Mouse (Mus musculus): Measurements from ENCODE around the gene Ptger1. TPM values are rescaled to one million over a fixed set of nuclear protein-coding genes. Genes with fewer than 3 reads are reported as not detected.
A peak's percentile ranks its signal among the peaks of the same experiment; 100 is the strongest.

Ptger1 gene
- polyA plus RNA-seq, 1 experiment from 2014 or later: 0.38 TPM

DNA sequence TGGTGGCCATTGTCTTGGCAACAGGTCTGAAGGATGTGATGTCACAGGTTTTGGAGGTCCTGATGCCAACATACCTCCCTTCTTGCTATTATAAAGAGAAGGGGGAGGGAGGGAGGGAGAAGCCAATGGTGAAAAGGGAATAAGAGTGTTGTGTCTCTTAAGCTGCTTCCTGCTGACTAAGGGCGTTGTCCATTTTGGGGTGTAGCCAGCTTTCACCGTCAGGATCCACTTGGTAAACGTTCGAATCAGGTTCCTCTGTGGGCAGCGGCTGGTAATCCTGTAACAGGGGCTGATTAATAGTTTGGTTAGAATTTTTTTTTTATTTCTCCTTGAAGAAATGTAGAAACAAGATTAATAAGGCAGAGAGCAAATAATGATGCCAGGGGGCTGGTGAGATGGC, 26.8 kb upstream of the Ptger1 start:
- no peak overlapping the region for H3K4me3 ChIP-seq
- H3K27me3 ChIP-seq (ENCODE audit: low read depth, poor library complexity, severe bottlenecking): no peaks in the 10 kb centered on the region
- no peaks in the 10 kb centered on the region for H3K36me3 ChIP-seq
- WGBS: 80% methylated on average over 5 of the region's 5 CpGs
- H3K4me1 ChIP-seq: no peaks in the 10 kb centered on the region
- DNase-seq (ENCODE audit: low spot score): no peak
- no peak overlapping the region for H3K27ac ChIP-seq (replicated peaks)
- H3K9me3 ChIP-seq (replicated peaks): peaks cover 7% of the 10 kb centered on the region; the same call in 1 of the 2 replicates

- DNase-seq (ENCODE audit: low spot score): no peak
- Histone ChIP-seq H3K4me1 (peaks cover 7% of the 10 kb centered on the region), H3K36me3 (no peaks in the 10 kb centered on the region), H3K27ac (replicated peaks) (no peak overlapping the region), H3K27me3 (ENCODE audit: low read depth, poor library complexity, severe bottlenecking) (no peaks in the 10 kb centered on the region), H3K4me3 (no peak overlapping the region), H3K9me3 (replicated peaks) (peaks cover 5% of the 10 kb centered on the region; the same call in 1 of the 2 replicates)
- 97% methylated on average over 11 of the region's 11 CpGs for WGBS
Measured at GRCm38 (mm10) chr8:83647511-83647910, 19.0 kb upstream of the Ptger1 start.

GRCm38 (mm10) chr8:83648031-83648430, 18.4 kb upstream of the Ptger1 start:
- H3K4me1 ChIP-seq: peaks cover 9% of the 10 kb centered on the region
- no peak overlapping the region for H3K4me3 ChIP-seq
- no peaks in the 10 kb centered on the region for H3K27me3 ChIP-seq (ENCODE audit: low read depth, poor library complexity, severe bottlenecking)
- no peak overlapping the region for H3K27ac ChIP-seq (replicated peaks)
- H3K9me3 ChIP-seq (replicated peaks): peaks cover 5% of the 10 kb centered on the region; the same call in 1 of the 2 replicates
- no peak for DNase-seq (ENCODE audit: low spot score)
- H3K36me3 ChIP-seq: no peaks in the 10 kb centered on the region
- 90% methylated on average over 4 of the region's 4 CpGs for WGBS

DNA sequence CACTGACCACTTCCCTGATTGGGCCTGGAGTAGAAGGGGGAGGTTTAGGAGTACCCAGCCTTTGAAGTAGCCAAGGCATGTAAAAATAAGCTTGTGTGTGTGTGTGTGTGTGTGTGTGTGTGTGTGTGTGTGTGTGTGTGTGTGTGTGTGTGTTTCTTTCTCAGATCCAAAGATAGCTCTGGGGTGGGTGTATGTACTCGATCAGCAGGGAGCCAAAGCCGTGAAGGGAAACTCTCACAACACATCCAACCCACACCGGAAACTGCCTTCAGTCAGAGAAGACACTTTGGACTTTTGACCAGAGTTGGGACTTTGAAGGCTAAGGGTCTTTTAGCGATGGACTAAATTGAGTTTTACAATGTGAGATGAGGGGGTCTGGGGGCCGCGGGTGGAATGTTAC, 16.8 kb upstream of the Ptger1 start:
- H3K9me3 ChIP-seq (replicated peaks): peaks cover 5% of the 10 kb centered on the region; the same call in 1 of the 2 replicates
- no peak overlapping the region for H3K27ac ChIP-seq (replicated peaks)
- no peak overlapping the region for H3K4me3 ChIP-seq
- WGBS: 95% methylated on average over 6 of the region's 6 CpGs
- H3K36me3 ChIP-seq: peaks cover 3% of the 10 kb centered on the region; the same call in 1 of the 2 replicates
- no peak for DNase-seq (ENCODE audit: low spot score)
- no peaks in the 10 kb centered on the region for H3K27me3 ChIP-seq (ENCODE audit: low read depth, poor library complexity, severe bottlenecking)
- H3K4me1 ChIP-seq: peaks cover 20% of the 10 kb centered on the region

DNA sequence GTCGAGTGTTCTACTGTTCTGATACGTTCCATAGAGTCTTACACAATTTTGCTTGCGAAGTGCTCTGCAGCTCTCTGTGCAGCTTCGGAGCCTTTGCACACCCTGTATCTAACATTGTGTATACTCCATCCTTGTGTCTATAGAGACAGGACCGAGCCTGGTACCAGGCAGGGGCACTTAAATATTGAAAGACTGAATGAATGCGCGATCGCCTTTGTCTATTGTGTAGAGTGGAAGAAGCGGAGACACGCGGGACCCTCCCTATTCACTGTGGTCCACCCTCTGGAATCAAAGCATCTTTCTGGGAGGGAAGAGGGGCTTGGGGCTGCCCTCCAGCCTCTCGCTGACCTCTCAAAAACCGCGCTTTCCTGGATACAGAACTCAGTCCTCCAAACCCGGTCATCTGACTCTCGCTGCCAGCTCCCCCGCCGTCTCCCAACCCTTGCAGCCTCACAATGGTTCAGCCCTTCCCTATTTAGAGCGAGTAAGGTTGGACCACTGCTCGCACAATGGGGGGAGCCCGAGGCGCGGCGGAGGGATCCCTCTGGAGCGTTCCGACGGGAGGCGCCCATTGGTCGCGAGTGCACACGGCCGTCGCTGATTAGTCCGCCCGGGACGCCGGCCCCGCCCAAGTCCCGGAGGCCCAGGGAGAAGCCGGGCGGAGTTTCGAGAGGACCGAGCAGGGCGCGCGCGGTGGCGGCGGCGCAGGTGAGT, 14.3 kb upstream of the Ptger1 start, which contains the start of gene Gipc1:
Gene Gipc1, plus strand, starts transcription at position 648 of the 714 bp plus-strand sequence.
- Histone ChIP-seq H3K4me3 (peak within 1 kb of the TSS; percentile 89), H3K4me1 (peaks cover 25% of the 10 kb centered on the region), H3K27me3 (ENCODE audit: low read depth, poor library complexity, severe bottlenecking) (no peaks in the 10 kb centered on the region), H3K36me3 (peaks cover 28% of the 10 kb centered on the region), H3K27ac (replicated peaks) (peak within 1 kb of the TSS; percentile 94), H3K9me3 (replicated peaks) (peaks cover 5% of the 10 kb centered on the region; the same call in 1 of the 2 replicates)
- WGBS: 5% methylated on average over 50 of the region's 50 CpGs
- peak; percentile 98 for DNase-seq (ENCODE audit: low spot score)

DNA sequence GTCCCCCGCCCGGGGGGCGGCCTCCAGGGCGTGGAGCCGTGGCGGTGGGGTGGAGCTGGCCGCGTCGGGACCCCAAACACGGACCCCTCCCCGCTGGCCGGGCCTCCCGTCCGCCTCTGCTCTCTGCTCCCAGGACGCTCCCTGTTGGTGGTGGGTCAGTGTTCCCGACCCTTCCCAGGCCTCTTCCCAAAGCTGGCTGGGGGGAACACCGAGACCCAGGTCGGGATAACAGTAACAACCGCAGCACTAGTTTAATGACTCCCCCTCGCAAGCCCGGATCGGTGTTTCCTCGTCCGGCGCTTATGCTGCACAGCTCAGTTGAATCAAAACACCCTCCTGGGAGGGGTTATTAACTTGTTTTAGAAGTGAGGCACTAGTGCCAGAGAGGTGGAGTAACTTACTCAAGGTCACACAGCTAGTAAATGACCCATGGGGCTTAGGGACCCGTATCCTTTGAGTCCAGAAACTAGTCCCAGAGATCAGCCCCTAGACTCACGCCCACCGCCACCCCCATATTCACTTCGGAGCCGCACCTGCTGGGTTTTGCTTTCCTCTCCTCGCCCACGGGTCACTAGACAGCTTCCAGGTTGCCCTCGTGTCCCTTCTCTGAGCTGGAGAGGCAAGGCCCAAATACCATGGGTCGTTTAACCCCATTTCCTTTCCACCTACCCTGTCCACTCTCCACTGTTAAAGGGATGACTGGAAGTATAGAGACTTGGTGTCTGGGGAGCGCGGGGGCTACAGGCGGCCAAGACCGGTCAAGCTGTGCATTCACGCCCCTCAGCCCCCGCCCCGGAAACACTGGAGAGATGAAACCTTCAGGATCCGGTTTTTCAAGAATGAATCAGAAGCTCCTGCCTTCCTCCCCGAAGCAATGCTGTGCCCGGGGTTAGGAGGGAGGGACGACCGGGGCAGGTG, 13.5 kb upstream of the Ptger1 start:
- peaks cover 25% of the 10 kb centered on the region for H3K4me1 ChIP-seq
- H3K27ac ChIP-seq (replicated peaks): peak overlapping the region; percentile 94
- peak overlapping the region; percentile 89 for H3K4me3 ChIP-seq
- DNase-seq (ENCODE audit: low spot score): no peak
- whole genome bisulfite sequencing: 2% methylated on average over 46 of the region's 46 CpGs
- no peaks in the 10 kb centered on the region for H3K27me3 ChIP-seq (ENCODE audit: low read depth, poor library complexity, severe bottlenecking)
- H3K9me3 ChIP-seq (replicated peaks): peaks cover 5% of the 10 kb centered on the region; the same call in 1 of the 2 replicates
- H3K36me3 ChIP-seq: peaks cover 36% of the 10 kb centered on the region

DNA sequence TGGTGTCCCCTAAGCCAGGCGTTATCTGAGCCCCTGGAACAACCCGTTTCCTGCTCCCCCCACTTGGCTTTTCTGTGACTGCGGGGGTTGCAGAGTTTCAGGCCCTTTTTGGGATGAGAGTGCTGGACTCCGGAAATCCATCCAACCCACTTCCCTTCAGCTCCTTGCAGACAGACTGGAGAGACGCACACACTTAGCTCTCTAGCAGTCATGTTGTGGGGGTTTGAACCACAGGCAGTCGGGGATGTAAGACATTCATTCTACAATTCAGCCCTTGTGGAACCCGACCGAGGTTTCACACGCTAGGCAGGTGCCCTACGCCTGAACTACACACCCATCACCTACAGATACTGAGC, 12.8 kb upstream of the Ptger1 start:
- WGBS: 55% methylated on average over 10 of the region's 10 CpGs
- Histone ChIP-seq H3K27me3 (ENCODE audit: low read depth, poor library complexity, severe bottlenecking) (no peaks in the 10 kb centered on the region), H3K9me3 (replicated peaks) (peaks cover 5% of the 10 kb centered on the region; the same call in 1 of the 2 replicates), H3K27ac (replicated peaks) (peak overlapping the region; percentile 94), H3K4me1 (peaks cover 25% of the 10 kb centered on the region), H3K4me3 (peak overlapping the region; percentile 89), H3K36me3 (peaks cover 40% of the 10 kb centered on the region)
- DNase-seq (ENCODE audit: low spot score): no peak

DNA sequence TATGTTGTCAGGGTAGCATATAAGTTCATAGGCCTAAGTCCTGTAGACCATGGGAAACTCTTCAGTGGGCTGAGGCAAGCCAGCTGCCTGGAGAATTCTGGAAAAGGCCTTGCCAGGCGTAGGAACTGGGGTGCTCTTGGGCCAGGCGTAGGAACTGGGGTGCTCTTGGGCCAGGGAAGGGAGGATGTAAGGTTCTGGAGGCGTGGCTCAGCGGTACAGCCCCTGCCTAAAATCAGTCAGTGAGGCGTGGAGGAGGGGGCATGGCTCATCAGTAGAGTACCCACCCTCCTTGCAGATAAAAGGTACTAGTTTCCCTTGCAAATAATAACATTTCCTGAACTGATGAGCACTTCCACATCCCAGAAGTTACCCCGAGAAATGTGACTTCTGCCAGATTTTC, 11.8 kb upstream of the Ptger1 start:
- Histone ChIP-seq H3K4me1 (peaks cover 26% of the 10 kb centered on the region), H3K36me3 (peaks cover 48% of the 10 kb centered on the region), H3K9me3 (replicated peaks) (peaks cover 5% of the 10 kb centered on the region; the same call in 1 of the 2 replicates), H3K27ac (replicated peaks) (no peak overlapping the region), H3K4me3 (no peak overlapping the region; the same call in 1 of the 2 replicates), H3K27me3 (ENCODE audit: low read depth, poor library complexity, severe bottlenecking) (no peaks in the 10 kb centered on the region)
- WGBS: 96% methylated on average over 6 of the region's 6 CpGs
- DNase-seq (ENCODE audit: low spot score): no peak

DNA sequence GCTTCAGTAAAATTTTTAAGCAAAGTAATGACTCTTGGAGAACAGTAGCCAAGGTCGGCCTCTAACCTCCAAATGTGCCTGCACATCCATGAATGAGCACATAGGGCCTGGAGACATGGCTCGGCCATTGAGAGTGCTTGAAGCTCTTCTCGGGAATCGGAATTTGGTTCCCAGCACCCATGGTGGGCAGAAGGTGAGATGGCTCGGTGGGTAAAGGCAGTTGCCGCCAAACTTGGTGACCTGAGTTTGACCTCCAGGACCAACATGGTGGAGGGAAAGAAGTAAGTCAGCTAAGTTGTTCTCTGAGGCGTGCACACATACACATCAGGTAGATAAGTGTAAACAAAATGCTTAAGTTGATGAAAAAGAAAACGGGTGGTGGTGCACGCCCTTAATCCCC, 10.4 kb upstream of the Ptger1 start:
- DNase-seq (ENCODE audit: low spot score): no peak
- Histone ChIP-seq H3K9me3 (replicated peaks) (peaks cover 3% of the 10 kb centered on the region; the same call in 1 of the 2 replicates), H3K36me3 (peaks cover 48% of the 10 kb centered on the region), H3K4me3 (no peak overlapping the region), H3K27ac (replicated peaks) (no peak overlapping the region), H3K4me1 (peaks cover 40% of the 10 kb centered on the region), H3K27me3 (ENCODE audit: low read depth, poor library complexity, severe bottlenecking) (no peaks in the 10 kb centered on the region)
- WGBS: 90% methylated on average over 9 of the region's 9 CpGs

GRCm38 (mm10) chr8:83656484-83657246, 9.8 kb upstream of the Ptger1 start:
- Histone ChIP-seq H3K9me3 (replicated peaks) (no peaks in the 10 kb centered on the region), H3K27ac (replicated peaks) (no peak overlapping the region), H3K27me3 (ENCODE audit: low read depth, poor library complexity, severe bottlenecking) (no peaks in the 10 kb centered on the region), H3K36me3 (peaks cover 51% of the 10 kb centered on the region), H3K4me1 (peaks cover 45% of the 10 kb centered on the region), H3K4me3 (no peak overlapping the region)
- DNase-seq (ENCODE audit: low spot score): no peak
- WGBS: 83% methylated on average over 13 of the region's 13 CpGs

DNA sequence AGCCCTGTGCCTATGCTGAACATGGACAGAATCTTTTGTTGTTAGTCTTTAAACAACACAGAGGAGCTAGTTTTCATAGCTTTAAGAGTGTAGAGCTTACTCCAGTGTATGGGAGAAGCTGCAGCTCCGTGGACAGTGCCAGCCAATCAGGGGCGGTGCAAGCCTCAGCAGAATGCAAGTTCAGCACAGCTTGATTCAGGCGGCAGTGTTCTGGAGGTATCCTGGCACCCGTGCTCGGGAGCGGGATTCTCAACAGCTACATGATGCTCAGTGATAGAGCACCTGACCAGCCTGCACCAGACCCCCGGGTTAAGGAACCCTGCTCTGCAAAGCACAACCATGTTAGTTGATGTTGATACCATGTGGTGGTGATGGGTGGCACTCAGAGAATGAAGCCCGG, 5.9 kb upstream of the Ptger1 start:
- no peaks in the 10 kb centered on the region for H3K27me3 ChIP-seq (ENCODE audit: low read depth, poor library complexity, severe bottlenecking)
- peak overlapping the region; percentile 27; the same call in 1 of the 2 replicates for H3K4me3 ChIP-seq
- peaks cover 40% of the 10 kb centered on the region for H3K4me1 ChIP-seq
- no peak for DNase-seq (ENCODE audit: low spot score)
- no peaks in the 10 kb centered on the region for H3K9me3 ChIP-seq (replicated peaks)
- WGBS: 9% methylated on average over 8 of the region's 8 CpGs
- H3K27ac ChIP-seq (replicated peaks): peak overlapping the region; percentile 43; the same call in 1 of the 2 replicates
- peaks cover 69% of the 10 kb centered on the region for H3K36me3 ChIP-seq
